Mouse (Mus musculus): ENCODE measurements around the gene Pcsk4. TPM values are rescaled to one million over a fixed set of nuclear protein-coding genes. Genes with fewer than 3 reads are reported as not detected.
A peak's percentile ranks its signal among the peaks of the same experiment; 100 is the strongest.
"Not testable (repeated sequence)": the region's sequence is repeated elsewhere in the genome, so short reads cannot be mapped to it uniquely, and the experiment has no call there.

The Pcsk4 gene
- total and polyA plus RNA-seq, 3 experiments = 1.4 to 4.9 (median 1.8) TPM

DNA sequence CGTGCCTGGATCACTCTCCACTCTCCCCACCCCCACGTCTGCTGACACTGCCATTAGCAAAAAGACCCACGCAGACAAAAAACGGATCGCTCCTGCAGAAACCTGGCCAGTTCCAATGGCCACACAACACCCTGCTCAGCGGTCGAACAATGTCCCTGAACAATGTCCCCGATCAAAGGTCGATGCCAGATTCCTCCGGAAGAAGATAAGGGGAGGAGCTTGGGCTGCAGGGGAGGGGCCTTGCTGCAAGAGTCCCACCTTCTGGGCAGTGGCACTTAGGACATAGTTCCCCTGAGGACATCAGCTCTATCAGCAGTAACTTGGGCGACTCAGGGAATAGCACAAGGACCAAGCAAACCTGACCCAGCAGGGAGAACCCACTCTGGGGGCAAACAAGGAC is 22.6 kb upstream of the Pcsk4 start:
- no peak for DNase-seq
- no peak overlapping the region for H3K9ac ChIP-seq (ENCODE audit: low read depth, low read length)
- no peak for TF ChIP-seq EP300 (IDR thresholded peaks at IDR 0.05; ENCODE audit: insufficient read depth, low read depth, low read length)
- no peak for TF ChIP-seq CTCF (IDR thresholded peaks at IDR 0.05)
- no peak for TF ChIP-seq POLR2A (IDR thresholded peaks at IDR 0.05; ENCODE audit: insufficient read depth, low read depth, low read length)
- H3K4me1 ChIP-seq (ENCODE audit: control insufficient read depth, insufficient read depth, low read length) = no peaks in the 10 kb centered on the region
- H3K27me3 ChIP-seq (ENCODE audit: control insufficient read depth, insufficient read depth, low read length) = peaks cover 7% of the 10 kb centered on the region
- H3K79me2 ChIP-seq (replicated peaks; ENCODE audit: control insufficient read depth, insufficient read depth, low read length) = no peaks in the 10 kb centered on the region
- intact Hi-C loops (cut with DNase I) = no loop called here
- no peaks in the 10 kb centered on the region for H3K36me3 ChIP-seq (ENCODE audit: control insufficient read depth, insufficient read depth, low read length)
- no peak overlapping the region for H3K4me3 ChIP-seq
- WGBS = 32% methylated on average over 11 of the region's 11 CpGs
- H3K27ac ChIP-seq = no peak overlapping the region

DNA sequence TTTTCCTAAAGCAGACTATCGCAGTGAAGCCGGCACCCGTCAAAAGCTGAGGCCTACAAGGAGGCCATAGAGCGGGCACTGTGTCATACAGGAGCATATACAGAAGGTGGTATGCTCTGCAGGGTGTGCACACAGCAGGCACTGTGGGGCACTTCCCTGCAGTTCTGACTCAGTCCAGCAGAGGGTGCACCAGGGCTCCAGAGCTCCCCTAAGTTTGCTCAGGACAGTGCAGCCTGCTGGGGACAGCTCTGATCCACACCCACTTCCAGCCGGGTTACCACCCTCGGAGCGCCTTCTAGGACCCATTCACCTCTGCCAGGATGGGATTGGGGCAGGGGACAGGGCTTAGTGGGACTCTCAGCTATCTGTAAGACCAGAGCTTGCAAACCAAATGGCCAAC is 21.0 kb upstream of the Pcsk4 start:
- Histone ChIP-seq H3K79me2 (replicated peaks; ENCODE audit: control insufficient read depth, insufficient read depth, low read length) (no peaks in the 10 kb centered on the region), H3K27me3 (ENCODE audit: control insufficient read depth, insufficient read depth, low read length) (no peaks in the 10 kb centered on the region), H3K4me3 (no peak overlapping the region), H3K36me3 (ENCODE audit: control insufficient read depth, insufficient read depth, low read length) (no peaks in the 10 kb centered on the region), H3K4me1 (ENCODE audit: control insufficient read depth, insufficient read depth, low read length) (no peaks in the 10 kb centered on the region), H3K9ac (ENCODE audit: low read depth, low read length) (no peak overlapping the region), H3K27ac (no peak overlapping the region)
- WGBS = 3% methylated on average over 7 of the region's 7 CpGs
- peak; percentile 83 to 92 for DNase-seq
- TF ChIP-seq CTCF (IDR thresholded peaks at IDR 0.05) = peak; percentile 98
- no peak for TF ChIP-seq POLR2A (IDR thresholded peaks at IDR 0.05; ENCODE audit: insufficient read depth, low read depth, low read length)
- peak; percentile 56; the same call in 1 of the 2 replicates for TF ChIP-seq EP300 (IDR thresholded peaks at IDR 0.05; ENCODE audit: insufficient read depth, low read depth, low read length)
- intact Hi-C loops (cut with DNase I) = loop anchor here (1.0 kb wide), 1 partner anchor 24 kb away; no protein-coding TSS in a partner anchor

DNA sequence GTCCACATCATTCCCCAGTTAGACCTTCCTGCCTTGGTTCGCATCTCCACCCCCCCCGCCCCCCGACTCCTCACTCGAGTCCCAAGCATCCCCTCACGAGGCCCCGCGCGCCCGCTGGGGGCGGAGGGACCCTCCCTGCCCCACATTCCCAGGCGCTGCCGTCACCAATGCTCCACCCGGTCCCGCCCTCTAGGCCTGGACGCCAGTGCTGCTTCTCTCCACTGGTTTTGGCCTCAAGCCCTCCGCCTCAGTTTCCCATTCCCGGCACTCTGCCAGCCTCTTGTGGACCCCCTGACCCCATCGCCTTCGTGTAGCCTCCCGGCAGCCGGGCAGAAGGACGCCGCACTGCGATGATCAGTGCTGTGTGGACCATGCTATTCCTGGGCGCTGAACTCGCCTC is 19.7 kb upstream of the Pcsk4 start:
- DNase-seq = peak; percentile 53 to 57
- H3K4me3 ChIP-seq = no peak overlapping the region
- 22% methylated on average over 26 of the region's 26 CpGs for WGBS
- peaks cover 4% of the 10 kb centered on the region; the same call in 1 of the 2 replicates for H3K4me1 ChIP-seq (ENCODE audit: control insufficient read depth, insufficient read depth, low read length)
- H3K36me3 ChIP-seq (ENCODE audit: control insufficient read depth, insufficient read depth, low read length) = peaks cover 3% of the 10 kb centered on the region; the same call in 1 of the 2 replicates
- H3K27ac ChIP-seq = peak overlapping the region; percentile 93
- no peaks in the 10 kb centered on the region for H3K27me3 ChIP-seq (ENCODE audit: control insufficient read depth, insufficient read depth, low read length)
- no peaks in the 10 kb centered on the region for H3K79me2 ChIP-seq (replicated peaks; ENCODE audit: control insufficient read depth, insufficient read depth, low read length)
- TF ChIP-seq POLR2A (IDR thresholded peaks at IDR 0.05; ENCODE audit: insufficient read depth, low read depth, low read length) (no peak), EP300 (IDR thresholded peaks at IDR 0.05; ENCODE audit: insufficient read depth, low read depth, low read length) (no peak), CTCF (IDR thresholded peaks at IDR 0.05) (no peak)
- intact Hi-C loops (cut with DNase I) = loop anchor here (1.0 kb wide), 1 partner anchor 173 kb away; no protein-coding TSS in a partner anchor
- H3K9ac ChIP-seq (ENCODE audit: low read depth, low read length) = no peak overlapping the region

DNA sequence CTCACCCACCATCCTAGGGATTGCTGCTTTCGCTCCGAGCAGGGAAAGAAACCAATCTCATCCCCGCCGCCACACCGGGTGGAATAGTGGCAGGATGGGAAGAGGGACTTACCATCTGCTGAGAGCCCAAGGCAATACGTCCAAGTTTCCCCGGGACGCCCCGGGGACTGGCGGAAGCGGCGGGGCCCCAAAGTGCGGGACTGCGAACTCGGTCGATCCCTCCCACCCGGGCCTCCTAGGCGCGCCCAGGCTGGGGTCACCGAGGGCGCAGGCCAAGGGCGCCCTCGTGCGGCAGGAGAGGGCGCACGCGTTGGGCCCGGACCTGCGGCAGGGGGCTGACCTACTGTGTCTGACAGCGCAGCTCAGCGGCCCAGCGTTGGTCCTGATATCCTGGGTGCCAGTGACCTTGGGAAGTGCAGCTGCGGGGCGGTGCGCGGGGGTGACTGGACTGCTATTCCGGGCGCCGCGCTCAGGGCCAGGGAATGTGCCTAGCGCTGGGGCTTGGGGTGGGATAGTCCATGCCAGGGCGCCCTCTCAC is 19.0 kb upstream of the Pcsk4 start, which contains the start of gene Adamtsl5:
Gene Adamtsl5, minus strand, starts transcription at position 169 of the 538 bp plus-strand sequence.
- DNase-seq = peak; percentile 88
- H3K36me3 ChIP-seq (ENCODE audit: control insufficient read depth, insufficient read depth, low read length) = peaks cover 3% of the 10 kb centered on the region; the same call in 1 of the 2 replicates

DNA sequence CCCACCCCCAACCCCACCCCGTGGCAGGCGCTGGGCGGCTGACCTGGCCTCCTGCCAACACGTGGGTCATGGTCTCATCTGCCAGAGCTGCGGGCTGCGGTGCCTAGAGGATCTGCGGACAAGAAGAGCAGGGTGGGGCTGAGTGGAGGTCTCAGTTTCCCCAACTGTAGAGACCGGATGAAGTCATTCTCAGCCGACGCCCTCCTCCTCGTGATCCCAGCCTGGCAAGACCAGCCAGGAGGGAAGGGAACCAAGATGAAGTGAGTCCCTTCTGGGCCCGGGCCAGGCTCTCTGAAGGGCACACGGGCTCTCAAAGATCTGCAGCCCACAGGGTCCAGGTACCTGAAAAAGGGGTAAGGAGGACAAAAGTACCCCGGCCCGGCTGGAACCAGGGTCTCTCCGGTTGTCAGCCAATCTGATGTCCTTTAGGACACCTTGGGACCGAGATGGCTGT is 18.2 kb upstream of the Pcsk4 start:
- H3K27ac ChIP-seq = peak overlapping the region; percentile 93
- peak overlapping the region; percentile 57 for H3K4me3 ChIP-seq
- intact Hi-C loops (cut with DNase I) = loop anchor here (1.0 kb wide), 1 partner anchor 52 kb away; the partner anchor contains the start of gene Apc2
- no peaks in the 10 kb centered on the region for H3K79me2 ChIP-seq (replicated peaks; ENCODE audit: control insufficient read depth, insufficient read depth, low read length)
- peak overlapping the region; percentile 68 for H3K9ac ChIP-seq (ENCODE audit: low read depth, low read length)
- TF ChIP-seq POLR2A (IDR thresholded peaks at IDR 0.05; ENCODE audit: insufficient read depth, low read depth, low read length) = peak; percentile 33; the same call in 1 of the 2 replicates
- TF ChIP-seq EP300 (IDR thresholded peaks at IDR 0.05; ENCODE audit: insufficient read depth, low read depth, low read length) = 0 out of 2 replicates have a peak, but pooled peaks have one; percentile 32
- TF ChIP-seq CTCF (IDR thresholded peaks at IDR 0.05) = no peak
- peak; percentile 68 to 69 for DNase-seq
- H3K36me3 ChIP-seq (ENCODE audit: control insufficient read depth, insufficient read depth, low read length) = peaks cover 3% of the 10 kb centered on the region; the same call in 1 of the 2 replicates
- H3K27me3 ChIP-seq (ENCODE audit: control insufficient read depth, insufficient read depth, low read length) = no peaks in the 10 kb centered on the region
- WGBS = 4% methylated on average over 17 of the region's 17 CpGs
- peaks cover 6% of the 10 kb centered on the region for H3K4me1 ChIP-seq (ENCODE audit: control insufficient read depth, insufficient read depth, low read length)

More for the DNA sequence above, 19.0 kb upstream of the Pcsk4 start, which contains the start of gene Adamtsl5:
- Histone ChIP-seq H3K79me2 (replicated peaks; ENCODE audit: control insufficient read depth, insufficient read depth, low read length) (no peaks in the 10 kb centered on the region), H3K4me1 (ENCODE audit: control insufficient read depth, insufficient read depth, low read length) (peaks cover 5% of the 10 kb centered on the region; the same call in 1 of the 2 replicates), H3K9ac (ENCODE audit: low read depth, low read length) (peak within 1 kb of the TSS; percentile 68), H3K27ac (peak within 1 kb of the TSS; percentile 93), H3K4me3 (peak within 1 kb of the TSS; percentile 57), H3K27me3 (ENCODE audit: control insufficient read depth, insufficient read depth, low read length) (no peaks in the 10 kb centered on the region)
- intact Hi-C loops (cut with DNase I) = loop anchor here (1.0 kb wide), 1 partner anchor 172 kb away; no protein-coding TSS in a partner anchor
- WGBS = under 1% methylated on average over 42 of the region's 42 CpGs
- TF ChIP-seq EP300 (IDR thresholded peaks at IDR 0.05; ENCODE audit: insufficient read depth, low read depth, low read length) (no peak), CTCF (IDR thresholded peaks at IDR 0.05) (peak; percentile 99), POLR2A (IDR thresholded peaks at IDR 0.05; ENCODE audit: insufficient read depth, low read depth, low read length) (peak; percentile 73)

DNA sequence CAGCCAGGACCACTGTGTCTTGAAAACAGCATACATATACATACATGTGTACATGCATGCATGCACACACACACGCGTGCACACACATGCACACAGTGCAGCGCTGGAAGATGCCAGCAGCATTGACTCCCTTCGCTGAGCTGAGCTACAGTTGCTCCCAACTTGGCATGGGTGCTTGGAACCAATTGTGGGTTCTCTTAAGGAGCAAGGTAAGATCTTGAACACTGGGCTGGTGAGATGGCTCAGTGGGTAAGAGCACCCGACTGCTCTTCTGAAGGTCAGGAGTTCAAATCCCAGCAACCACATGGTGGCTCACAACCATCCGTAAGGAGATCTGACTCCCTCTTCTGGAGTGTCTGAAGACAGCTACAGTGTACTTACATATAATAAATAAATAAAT is 16.6 kb upstream of the Pcsk4 start:
- H3K9ac ChIP-seq (ENCODE audit: low read depth, low read length); H3K36me3 ChIP-seq (ENCODE audit: control insufficient read depth, insufficient read depth, low read length); intact Hi-C loops (cut with DNase I); H3K4me3 ChIP-seq; H3K4me1 ChIP-seq (ENCODE audit: control insufficient read depth, insufficient read depth, low read length); H3K27ac ChIP-seq; DNase-seq; H3K27me3 ChIP-seq (ENCODE audit: control insufficient read depth, insufficient read depth, low read length); H3K79me2 ChIP-seq (replicated peaks; ENCODE audit: control insufficient read depth, insufficient read depth, low read length): not testable (repeated sequence)
- WGBS = 85% methylated on average over 6 of the region's 6 CpGs
